Mouse (Mus musculus) frontal cortex, adult 2 months (tissue): ENCODE results near the gene Mllt1. TPM values are rescaled to one million over a fixed set of nuclear protein-coding genes. Genes with fewer than 3 reads are reported as not detected.

Source experiments
- DNase-seq, 2 experiments: peaks; one replicate each; pipeline ENCODE4 v3.0.0; 2022; ENCODE audit warnings: low spot score in 1 of 2; ENCODE audit errors: extremely low spot score in 1 of 2
- polyA plus RNA-seq: library from polyadenylated mRNA; depleted of rRNA; stranded (reverse); fragments of >200 nt; gene quantifications from 2 replicates; pipeline ENCODE4 v1.2.3, GENCODE M21; 2012

Gene Mllt1
- polyA plus RNA-seq, 1 experiment: 80.1 TPM

GRCm38 (mm10) chr17:56884809-56885208 lies 50.4 kb downstream of the Mllt1 start:
- DNase-seq: no peak

DNA sequence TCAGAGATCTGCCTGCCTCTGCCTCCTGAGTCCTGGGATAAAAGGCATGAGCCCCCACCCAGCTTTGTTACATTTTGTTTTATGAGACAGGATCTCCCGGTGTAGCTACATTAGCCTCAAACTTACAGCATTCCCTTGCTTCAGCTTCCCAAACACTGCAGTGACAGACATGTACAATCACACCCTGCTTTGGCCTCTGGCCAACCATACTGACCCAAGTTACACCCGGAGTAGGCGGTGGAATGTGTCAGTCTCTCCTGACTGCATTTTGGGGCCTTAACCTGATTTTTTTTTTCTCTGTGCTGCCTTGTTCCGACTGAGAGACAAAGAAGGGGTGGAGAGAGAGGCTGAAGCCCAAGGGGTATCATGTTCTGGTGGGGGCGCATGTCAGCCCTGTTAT lies 50.9 kb downstream of the Mllt1 start:
- DNase-seq: no peak

- no peak for DNase-seq
These were observed 51.6 kb downstream of the Mllt1 start for GRCm38 (mm10) chr17:56883612-56884011.

DNA sequence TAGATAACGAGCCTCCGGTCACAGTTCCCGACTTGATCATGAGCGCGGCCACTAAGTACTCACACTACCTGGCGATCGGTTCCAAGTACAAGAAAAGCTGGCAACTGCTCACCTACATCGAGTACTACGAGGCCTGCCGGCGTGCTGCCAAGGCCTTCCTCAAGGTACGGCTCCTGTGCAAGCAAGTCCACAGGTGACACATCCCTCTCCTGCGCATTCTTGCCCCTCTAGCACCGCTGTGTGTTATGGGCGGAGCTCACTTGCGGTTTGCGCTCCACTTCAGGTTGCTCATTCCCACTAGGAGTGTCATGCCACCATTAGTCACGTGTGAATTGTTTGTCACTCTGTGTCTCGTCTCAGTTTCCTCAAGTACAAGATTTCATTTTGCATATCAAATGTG lies 57.8 kb downstream of the Mllt1 start:
- no peak for DNase-seq

DNA sequence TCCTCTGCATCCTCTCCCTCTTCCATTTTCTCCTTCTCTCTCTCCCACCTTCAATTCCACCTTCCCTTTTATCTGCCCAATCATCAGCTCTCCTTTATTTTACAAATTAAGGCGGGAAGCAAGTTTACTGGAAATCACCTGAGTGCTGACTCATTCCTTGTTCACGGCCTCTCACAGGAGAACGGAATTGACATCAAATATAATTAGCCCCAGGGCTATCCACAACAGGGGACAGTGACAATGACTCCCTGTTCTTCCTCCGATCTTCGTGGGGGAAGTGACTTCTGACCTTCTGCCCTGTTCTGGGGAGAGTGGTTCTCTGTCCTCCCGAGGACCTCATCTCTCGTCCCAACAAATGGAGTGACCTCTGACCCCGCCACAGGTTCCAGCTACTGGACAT lies 58.2 kb downstream of the Mllt1 start:
- no peak for DNase-seq

DNA sequence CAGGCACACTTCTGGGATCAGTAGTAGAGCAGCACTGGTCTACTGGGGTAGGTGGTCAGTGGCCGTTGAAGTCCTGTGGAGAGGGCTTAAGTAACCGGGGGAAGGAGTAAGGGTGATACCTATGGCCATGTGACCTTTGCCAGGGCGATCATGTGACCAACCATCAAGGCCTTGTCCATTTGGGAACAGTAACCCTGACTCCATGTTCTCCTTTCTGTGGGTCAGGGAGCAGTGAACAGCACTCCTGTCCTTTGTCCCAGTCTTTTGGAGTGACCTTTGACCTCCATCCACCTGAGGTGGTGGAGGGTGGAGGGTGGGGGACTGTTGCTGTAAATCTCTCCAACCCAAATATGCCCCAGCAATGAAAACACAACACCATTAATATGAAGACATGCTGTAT lies 58.8 kb downstream of the Mllt1 start:
- no peak for DNase-seq

- no peak for DNase-seq
These were observed 60.1 kb downstream of the Mllt1 start, which contains the start of gene 1700061G19Rik for GRCm38 (mm10) chr17:56874936-56875651. Gene 1700061G19Rik (plus strand): TSS chr17:56875477.

- no peak for DNase-seq
These were observed 61.0 kb downstream of the Mllt1 start, which contains the start of gene Acsbg2 for GRCm38 (mm10) chr17:56874237-56874636. Gene Acsbg2 (minus strand): TSS chr17:56874447.

- DNase-seq: no peak
These were observed 62.7 kb downstream of the Mllt1 start for GRCm38 (mm10) chr17:56872512-56872911.

- no peak for DNase-seq
These were observed 63.4 kb downstream of the Mllt1 start for GRCm38 (mm10) chr17:56871767-56872166.

GRCm38 (mm10) chr17:56870287-56870953 lies 64.8 kb downstream of the Mllt1 start:
- no peak for DNase-seq

GRCm38 (mm10) chr17:56869481-56869977 lies 65.7 kb downstream of the Mllt1 start:
- DNase-seq: no peak

- no peak for DNase-seq
These were observed 69.1 kb downstream of the Mllt1 start for GRCm38 (mm10) chr17:56866071-56866470.

DNA sequence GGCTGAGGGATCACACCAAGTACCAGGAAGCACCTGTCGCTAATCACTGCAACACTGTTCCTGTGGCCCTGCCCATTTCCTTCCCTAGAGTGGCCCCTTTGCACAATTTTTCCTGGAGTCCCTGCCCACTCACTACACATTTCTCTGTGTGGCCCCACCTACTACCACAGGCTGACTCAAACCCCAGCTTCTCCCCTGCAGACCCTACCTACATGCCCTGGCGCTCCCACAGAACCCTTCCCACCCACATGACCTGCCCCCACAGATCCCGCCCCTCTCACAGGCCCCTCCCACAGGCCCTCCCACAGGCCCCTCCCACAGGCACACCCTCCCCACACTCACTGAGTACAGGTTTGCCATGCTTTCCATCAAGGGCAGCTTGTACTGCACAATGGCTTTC lies 74.0 kb downstream of the Mllt1 start:
- no peak for DNase-seq

DNA sequence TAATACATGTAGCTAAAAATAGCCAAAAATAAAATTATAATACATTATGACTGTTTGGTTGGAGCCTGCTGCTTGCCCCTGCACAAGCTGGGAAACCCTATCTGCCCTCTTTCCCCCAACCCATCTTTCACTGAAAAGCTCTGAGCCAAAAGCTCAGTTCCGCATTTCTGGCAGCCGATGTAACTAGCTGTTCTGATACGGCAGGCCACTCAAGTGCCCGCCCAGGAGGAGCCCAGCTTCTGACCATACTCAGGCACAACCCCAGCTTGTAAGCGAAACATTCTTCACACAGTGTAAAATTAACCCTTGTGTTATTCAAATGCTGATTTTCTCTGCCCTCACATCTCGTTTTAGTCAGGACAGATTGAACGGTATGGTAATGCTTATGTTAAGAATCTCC lies 76.3 kb downstream of the Mllt1 start:
- no peak for DNase-seq

- peak in 1 of 2 experiments; percentile 64 for DNase-seq
These were observed 77.0 kb downstream of the Mllt1 start for GRCm38 (mm10) chr17:56858216-56858615.

- DNase-seq: no peak
These were observed 79.8 kb downstream of the Mllt1 start for GRCm38 (mm10) chr17:56855421-56855820.

GRCm38 (mm10) chr17:56851167-56851566 lies 84.0 kb downstream of the Mllt1 start:
- DNase-seq: no peak

DNA sequence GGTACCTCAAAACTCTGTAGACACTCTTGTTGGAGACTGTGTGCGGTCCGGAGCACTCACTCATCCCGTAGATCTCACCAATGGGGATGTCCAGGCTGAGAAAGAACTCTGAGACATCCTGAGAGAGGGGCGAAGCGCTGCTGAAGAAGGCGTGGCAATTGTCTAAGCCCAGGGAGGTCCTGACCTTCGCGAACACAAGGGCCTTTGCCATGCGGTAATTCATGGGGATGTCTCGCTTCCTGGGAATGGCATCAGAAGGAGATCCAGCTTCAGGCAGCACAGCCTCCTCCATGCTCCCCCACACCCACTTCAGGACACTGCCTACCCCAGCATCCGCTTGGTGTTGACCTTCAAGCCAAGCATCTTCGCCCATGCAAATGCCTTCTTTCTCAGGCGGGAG lies 85.5 kb downstream of the Mllt1 start:
- no peak for DNase-seq

- DNase-seq: no peak
These were observed 86.4 kb downstream of the Mllt1 start for GRCm38 (mm10) chr17:56848785-56849184.

- no peak for DNase-seq
These were observed 91.5 kb downstream of the Mllt1 start for GRCm38 (mm10) chr17:56843678-56844077.
